Mouse (Mus musculus): ENCODE data around the gene Tmem56.

DNA sequence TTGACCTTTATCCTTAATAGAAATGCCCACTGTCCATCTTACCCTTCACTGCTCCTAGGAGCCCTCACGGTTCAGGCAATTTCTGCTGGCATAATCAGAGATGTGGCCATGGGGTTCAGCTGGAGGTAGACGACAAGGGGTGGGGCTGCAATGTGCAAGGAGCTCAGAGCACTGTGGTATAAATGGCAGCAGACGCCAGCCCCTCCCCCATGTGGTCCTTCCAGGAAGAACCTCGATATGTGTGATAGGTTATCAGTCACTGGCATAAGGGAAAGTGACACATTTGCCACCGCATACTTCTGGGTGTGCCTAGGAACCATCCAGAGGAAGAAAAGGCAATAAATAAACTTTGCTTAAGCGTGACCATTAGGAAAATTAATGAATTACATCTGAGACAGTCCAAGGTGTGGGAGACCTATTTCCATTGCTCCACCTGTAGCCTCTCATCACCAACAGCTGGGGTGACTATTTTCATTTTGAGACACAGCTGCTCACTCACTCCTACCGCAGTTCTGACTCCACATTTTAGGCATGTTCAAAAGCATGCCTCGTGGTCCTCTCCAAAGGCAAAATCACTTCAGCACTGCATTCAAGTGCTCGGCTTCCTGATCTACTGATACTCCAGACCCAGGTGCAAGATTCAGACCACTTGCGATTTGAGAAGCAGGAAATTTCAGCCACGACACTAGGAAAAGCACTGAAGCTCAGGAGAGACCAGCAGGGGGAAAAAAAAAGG, 81.7 kb downstream of the Tmem56 start:
- TF ChIP-seq CTCF (IDR thresholded peaks at IDR 0.05; ENCODE audit: low read depth) (no peak; the same call in 1 of the 2 replicates), EP300 (IDR thresholded peaks at IDR 0.05; ENCODE audit: low read depth) (peak; percentile 95)

Measured in liver, postnatal 0 days (tissue).